Mouse (Mus musculus): ENCODE results near the gene Vstm2b.

DNA sequence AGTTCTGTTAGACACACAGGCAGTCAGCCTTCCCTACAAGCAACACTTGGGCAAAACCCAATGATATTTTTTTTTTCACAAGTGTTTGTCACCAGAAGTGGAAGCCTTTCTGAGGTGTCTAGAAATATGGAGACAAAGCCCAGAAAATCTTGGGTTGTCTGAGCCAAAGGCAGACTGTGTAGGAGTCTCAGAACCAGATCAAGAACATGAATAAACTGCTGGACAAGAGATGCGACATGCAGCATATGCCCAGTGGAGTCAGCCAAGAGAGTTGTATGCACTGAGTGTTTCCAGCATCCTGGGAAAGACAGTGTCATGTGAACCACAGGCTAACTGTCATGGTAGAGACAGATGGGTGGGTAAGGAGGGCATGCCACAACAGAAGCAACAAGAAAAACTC is 41.2 kb downstream of the Vstm2b start:
- TF ChIP-seq POLR2A (IDR thresholded peaks at IDR 0.05; ENCODE audit: low read depth, low read length) (no peak), CTCF (IDR thresholded peaks at IDR 0.05; ENCODE audit: borderline replicate concordance, insufficient read depth, low read length) (no peak)
